Mouse (Mus musculus) hindbrain, embryonic 13.5 days (tissue): ENCODE measurements around the gene Ctla4. TPM values are rescaled to one million over a fixed set of nuclear protein-coding genes. Genes with fewer than 3 reads are reported as not detected.

Source experiments
- ATAC-seq: fragments of 200-750 bp; cut with Nextera tagmentation; 2 replicates; pipeline ENCODE4 v1.8.0; 2017; ENCODE audit warnings: moderate TSS enrichment; ENCODE audit not compliant: low FRiP score
- H3K27ac ChIP-seq: fragments of 300-500 bp; sonication (generic); 2 replicates; pipeline ENCODE4 v1.5.1; 2015; ENCODE audit warnings: inconsistent platforms, mild to moderate bottlenecking, moderate library complexity
- H3K27me3 ChIP-seq: fragments of 300-500 bp; sonication (generic); 2 replicates; pipeline ENCODE4 v1.6.1; 2015; ENCODE audit warnings: mild to moderate bottlenecking, inconsistent platforms
- H3K36me3 ChIP-seq: fragments of 300-500 bp; sonication (generic); 2 replicates; pipeline ENCODE4 v1.6.1; 2015; ENCODE audit warnings: mild to moderate bottlenecking, inconsistent platforms
- H3K4me1 ChIP-seq: fragments of 300-500 bp; sonication (generic); replicated peaks from 2 replicates; pipeline ENCODE4 v1.6.1; 2015; ENCODE audit warnings: inconsistent platforms
- H3K4me2 ChIP-seq: fragments of 300-500 bp; sonication (generic); 2 replicates; pipeline ENCODE4 v1.6.1; 2015; ENCODE audit warnings: inconsistent platforms, mild to moderate bottlenecking, moderate library complexity
- H3K4me3 ChIP-seq: fragments of 300-500 bp; sonication (generic); 2 replicates; pipeline ENCODE4 v1.5.1; 2015; ENCODE audit warnings: mild to moderate bottlenecking, inconsistent platforms
- H3K9ac ChIP-seq: fragments of 300-500 bp; sonication (generic); 2 replicates; pipeline ENCODE4 v1.6.1; 2015; ENCODE audit warnings: mild to moderate bottlenecking, inconsistent platforms
- H3K9me3 ChIP-seq: fragments of 300-500 bp; sonication (generic); 2 replicates; pipeline ENCODE4 v1.6.1; 2016; ENCODE audit warnings: inconsistent platforms
- WGBS: fragments of 180-500 bp; shearing (Covaris S2); methylation state at CpG from one replicate; pipeline ENCODE4 v1.1.7; 2015; 5-methylcytosine and 5-hydroxymethylcytosine counted together
- polyA plus RNA-seq: library from polyadenylated mRNA; unstranded; fragments of >200 nt; fragmentation: Nextera tagmentation; extraction: Ambion mirVana; gene quantifications from 2 replicates; pipeline ENCODE4 v1.2.1, GENCODE M21; 2015

Gene Ctla4
- polyA plus RNA-seq, 1 experiment from 2014 or later: not detected

DNA sequence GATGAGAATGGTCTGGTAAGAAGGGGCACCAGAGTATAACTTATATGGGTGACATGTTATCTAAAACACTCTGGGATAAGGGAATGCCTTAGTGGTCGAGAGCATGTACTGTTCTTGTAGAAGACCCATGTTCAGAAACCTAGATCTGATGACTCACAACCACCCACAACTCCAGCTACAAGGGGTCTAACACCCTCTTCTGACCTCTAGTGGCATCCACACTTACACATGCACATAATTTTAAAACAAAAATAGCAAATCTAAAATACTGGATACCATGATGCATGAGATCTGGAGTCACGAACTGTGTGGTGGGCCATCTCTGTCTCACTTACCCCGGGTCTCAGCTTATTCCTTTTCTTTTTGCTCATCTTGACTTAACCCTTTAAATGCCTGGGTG is 53.2 kb downstream of the Ctla4 start:
- ATAC-seq: no peak
- no peak overlapping the region for H3K9ac ChIP-seq
- 88% methylated on average over 3 of the region's 3 CpGs for WGBS

DNA sequence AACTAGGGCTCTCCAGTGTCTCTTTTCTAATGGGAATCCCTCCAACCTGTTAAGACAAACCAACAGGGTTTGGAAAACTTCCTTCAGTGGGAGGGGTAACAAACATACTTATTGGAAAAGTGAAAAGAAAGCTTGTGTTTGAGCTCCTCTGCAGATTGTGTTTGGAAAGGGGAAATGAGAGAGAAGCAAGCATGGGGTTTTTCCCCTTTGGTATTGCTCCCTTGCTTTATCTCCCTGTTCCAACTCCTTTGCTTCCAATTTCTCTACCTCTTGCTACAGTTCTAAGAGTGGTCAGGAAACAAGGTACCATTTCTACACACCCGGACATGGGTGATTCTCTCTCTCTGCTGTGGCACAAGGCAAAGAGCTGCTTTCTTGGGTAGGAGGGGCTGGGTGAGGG is 53.8 kb downstream of the Ctla4 start:
- H3K27me3 ChIP-seq: no peaks in the 10 kb centered on the region
- no peaks in the 10 kb centered on the region; the same call in none of the 2 replicates for H3K4me1 ChIP-seq
- WGBS: 79% methylated on average over 1 of the region's 1 CpGs
- H3K4me3 ChIP-seq: no peak overlapping the region
- no peaks in the 10 kb centered on the region for H3K36me3 ChIP-seq
- no peak overlapping the region for H3K4me2 ChIP-seq
- ATAC-seq: no peak
- no peak overlapping the region for H3K9ac ChIP-seq
- no peak overlapping the region for H3K27ac ChIP-seq
- H3K9me3 ChIP-seq: no peaks in the 10 kb centered on the region

More for the DNA sequence above, 53.2 kb downstream of the Ctla4 start:
- H3K36me3 ChIP-seq: no peaks in the 10 kb centered on the region
- no peak overlapping the region for H3K4me2 ChIP-seq
- H3K4me1 ChIP-seq: no peaks in the 10 kb centered on the region; the same call in none of the 2 replicates
- H3K4me3 ChIP-seq: no peak overlapping the region
- H3K27me3 ChIP-seq: no peaks in the 10 kb centered on the region
- no peaks in the 10 kb centered on the region for H3K9me3 ChIP-seq
- H3K27ac ChIP-seq: no peak overlapping the region

DNA sequence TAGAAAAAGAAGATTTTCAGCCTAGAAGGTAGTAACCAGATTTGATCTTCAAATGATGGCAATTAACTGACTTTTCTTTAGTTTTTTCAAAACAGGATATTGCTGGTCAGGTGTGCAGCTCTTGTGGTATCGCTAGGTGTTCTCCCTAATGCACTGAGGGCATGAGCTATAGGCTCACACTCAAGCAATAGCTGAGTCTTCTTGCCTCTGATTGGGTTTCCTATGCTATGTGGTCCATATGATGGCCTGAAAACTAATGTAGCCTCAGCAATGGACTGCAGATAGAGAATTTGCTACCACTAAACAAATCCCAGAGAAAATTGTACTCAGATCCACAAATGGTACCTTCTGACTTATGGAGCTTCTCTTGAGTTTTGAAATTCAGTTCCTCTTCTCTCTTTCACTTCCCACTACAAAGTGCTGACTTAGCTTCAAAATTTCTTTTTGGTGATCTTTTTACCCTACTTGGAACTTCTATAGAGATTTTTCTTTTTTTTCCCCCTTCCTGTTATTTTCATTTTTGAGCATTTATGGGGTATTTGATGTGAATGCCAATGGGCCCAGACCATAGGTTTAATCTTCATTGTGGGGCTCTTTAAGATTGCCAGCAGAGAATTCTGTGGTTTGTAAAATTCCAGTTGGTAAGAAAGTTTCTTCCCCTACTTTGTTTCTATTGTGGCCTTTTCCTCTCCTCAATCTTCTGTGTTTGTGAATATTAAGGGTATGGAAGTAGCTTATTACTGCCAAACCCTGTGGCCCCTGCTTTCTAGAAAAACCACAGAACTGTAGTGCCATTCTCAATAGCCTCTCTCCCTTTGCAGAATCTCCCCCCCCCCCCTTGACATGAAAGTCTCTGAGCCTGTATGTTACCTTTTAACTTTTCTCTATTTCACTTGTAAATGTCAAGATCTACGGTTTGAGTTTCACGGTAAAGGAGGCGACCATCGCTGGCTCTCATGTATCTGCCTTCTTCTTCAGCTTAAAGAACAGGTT is 54.6 kb downstream of the Ctla4 start:
- WGBS: 96% methylated on average over 5 of the region's 5 CpGs
- no peak overlapping the region for H3K4me2 ChIP-seq
- H3K9ac ChIP-seq: no peak overlapping the region
- H3K4me3 ChIP-seq: no peak overlapping the region
- no peak overlapping the region for H3K27ac ChIP-seq
- H3K4me1 ChIP-seq: no peaks in the 10 kb centered on the region; the same call in 1 of the 2 replicates
- H3K9me3 ChIP-seq: no peaks in the 10 kb centered on the region
- H3K36me3 ChIP-seq: no peaks in the 10 kb centered on the region
- no peak for ATAC-seq
- H3K27me3 ChIP-seq: no peaks in the 10 kb centered on the region

DNA sequence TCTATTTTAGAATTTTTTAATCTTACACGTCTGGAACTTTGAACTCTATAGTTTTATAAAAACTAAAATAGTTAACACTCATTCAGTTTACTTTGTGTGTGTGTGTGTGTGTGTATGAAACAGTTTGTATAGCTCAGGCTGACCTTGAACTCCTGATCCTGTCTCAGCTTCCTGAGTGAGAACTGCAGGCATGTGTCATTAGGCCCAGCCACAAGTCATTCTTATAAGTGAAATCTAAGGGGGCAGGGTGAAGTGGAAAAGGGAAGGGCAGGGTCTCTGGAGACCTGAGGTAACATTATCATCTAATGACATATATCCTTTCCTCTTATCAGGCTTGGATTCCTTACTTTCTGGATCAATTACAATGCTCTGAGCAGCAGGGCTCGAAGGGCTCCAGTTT is 56.1 kb downstream of the Ctla4 start:
- Histone ChIP-seq H3K27ac (no peak overlapping the region), H3K4me2 (no peak overlapping the region), H3K9me3 (no peaks in the 10 kb centered on the region), H3K9ac (no peak overlapping the region), H3K27me3 (no peaks in the 10 kb centered on the region), H3K36me3 (no peaks in the 10 kb centered on the region), H3K4me3 (no peak overlapping the region), H3K4me1 (no peaks in the 10 kb centered on the region)
- ATAC-seq: no peak
- WGBS: 77% methylated on average over 2 of the region's 2 CpGs

DNA sequence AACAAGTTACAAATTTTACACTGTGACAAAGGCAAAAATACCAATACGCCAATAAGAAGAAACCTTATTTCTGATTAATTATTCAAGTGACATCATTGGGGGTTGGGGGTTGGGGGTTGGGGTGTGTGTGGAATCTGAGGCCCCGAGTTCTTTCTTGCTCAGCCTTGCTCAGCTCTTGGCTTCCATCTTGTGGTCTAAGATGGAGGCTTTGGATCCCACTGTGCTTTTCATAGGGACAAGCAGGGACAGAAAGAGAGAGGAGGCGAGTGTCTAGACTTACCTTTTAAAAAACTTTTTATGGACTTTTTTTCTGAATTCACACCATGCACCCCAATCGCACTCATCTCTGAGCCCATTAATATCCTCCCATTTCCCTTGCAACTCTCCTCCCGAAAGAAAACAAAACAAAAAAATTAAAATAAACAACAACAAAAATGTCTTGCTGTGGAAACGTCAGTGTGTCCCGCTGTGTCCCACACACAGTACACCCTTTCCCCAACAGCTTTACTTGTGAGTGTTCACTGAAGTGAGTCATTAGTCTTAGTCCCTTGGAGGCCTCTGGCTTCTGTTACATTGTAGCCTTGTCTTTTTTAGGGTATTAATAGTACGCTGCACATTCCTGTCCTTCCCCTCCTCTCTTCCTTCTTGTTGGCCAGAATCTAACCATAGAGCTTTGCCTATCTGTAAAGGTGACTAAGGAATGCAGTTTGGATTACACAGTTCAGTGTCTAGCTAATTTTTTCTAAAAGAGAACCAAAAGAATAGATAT is 59.0 kb downstream of the Ctla4 start:
- Histone ChIP-seq H3K4me2 (no peak overlapping the region), H3K27me3 (no peaks in the 10 kb centered on the region), H3K9ac (no peak overlapping the region), H3K36me3 (no peaks in the 10 kb centered on the region), H3K4me1 (no peaks in the 10 kb centered on the region), H3K4me3 (no peak overlapping the region), H3K9me3 (no peaks in the 10 kb centered on the region), H3K27ac (no peak overlapping the region)
- WGBS: 77% methylated on average over 8 of the region's 8 CpGs
- ATAC-seq: no peak

DNA sequence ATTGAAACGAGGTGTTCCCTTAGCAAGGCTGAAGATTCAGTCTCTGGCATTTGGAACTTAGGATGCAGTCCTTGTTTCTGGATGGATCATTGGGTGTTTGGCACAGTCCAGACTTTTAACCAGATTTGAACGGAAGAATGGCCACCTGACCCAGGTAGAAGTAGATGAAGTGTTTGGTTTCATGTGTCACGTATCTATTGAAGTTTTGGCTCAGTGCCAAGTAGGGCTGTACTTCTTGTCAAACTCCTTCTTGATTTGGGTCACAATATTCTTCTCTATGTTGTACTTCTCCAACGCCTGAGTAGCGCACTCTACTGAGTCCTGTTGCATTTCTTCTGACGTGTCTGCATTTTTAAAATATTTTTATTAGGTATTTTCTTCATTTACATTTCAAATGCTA is 61.3 kb downstream of the Ctla4 start:
- Histone ChIP-seq H3K4me1 (no peaks in the 10 kb centered on the region), H3K27ac (no peak overlapping the region), H3K36me3 (no peaks in the 10 kb centered on the region), H3K4me3 (no peak overlapping the region), H3K9ac (no peak overlapping the region), H3K27me3 (no peaks in the 10 kb centered on the region), H3K9me3 (no peaks in the 10 kb centered on the region), H3K4me2 (no peak overlapping the region)
- no peak for ATAC-seq
- 91% methylated on average over 6 of the region's 6 CpGs for WGBS

DNA sequence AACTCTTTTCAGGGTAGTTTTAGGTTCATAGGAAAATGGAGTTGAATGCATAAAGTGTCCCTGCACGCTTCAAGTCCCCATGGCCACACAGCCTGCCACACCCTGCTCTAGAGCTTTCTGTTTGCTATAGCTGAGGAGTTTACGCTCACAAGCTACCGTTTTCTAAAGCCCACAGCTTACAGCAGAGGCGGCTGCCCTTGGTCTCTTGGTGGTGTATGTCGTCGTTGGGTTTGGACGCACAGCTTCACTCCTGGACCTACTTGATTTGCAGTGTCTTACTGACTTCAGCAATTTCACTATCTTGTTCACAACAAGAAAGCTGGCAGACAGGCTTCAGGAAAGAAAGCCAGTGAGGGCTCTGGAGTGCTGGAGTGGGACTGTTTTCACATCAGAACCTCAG is 66.2 kb downstream of the Ctla4 start:
- Histone ChIP-seq H3K4me1 (no peaks in the 10 kb centered on the region), H3K36me3 (no peaks in the 10 kb centered on the region), H3K9me3 (no peaks in the 10 kb centered on the region), H3K27me3 (no peaks in the 10 kb centered on the region), H3K4me3 (no peak overlapping the region), H3K27ac (no peak overlapping the region), H3K4me2 (no peak overlapping the region), H3K9ac (no peak overlapping the region)
- ATAC-seq: no peak
- WGBS: 78% methylated on average over 7 of the region's 7 CpGs

DNA sequence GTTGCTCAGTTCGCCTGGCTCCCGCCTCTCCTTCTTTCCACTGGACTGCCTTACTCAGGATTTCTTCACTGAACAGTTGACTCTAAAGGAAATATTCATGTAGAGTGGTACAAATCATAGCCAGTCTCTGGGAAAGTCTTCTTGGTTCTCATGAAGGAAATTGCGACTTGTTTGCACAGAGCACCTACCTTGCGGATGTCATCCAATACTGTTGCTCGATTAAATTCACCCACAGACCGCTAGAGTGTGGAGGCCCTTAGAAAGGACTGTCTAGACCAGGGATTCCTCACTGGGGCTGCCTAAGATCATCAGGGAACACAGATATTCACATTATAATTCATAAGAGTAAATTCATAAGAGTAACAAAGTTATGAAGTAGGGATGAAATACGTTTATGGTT is 66.9 kb downstream of the Ctla4 start:
- 94% methylated on average over 7 of the region's 7 CpGs for whole genome bisulfite sequencing
- Histone ChIP-seq H3K4me1 (no peaks in the 10 kb centered on the region), H3K27me3 (no peaks in the 10 kb centered on the region), H3K36me3 (no peaks in the 10 kb centered on the region), H3K4me2 (no peak overlapping the region), H3K4me3 (no peak overlapping the region), H3K9me3 (no peaks in the 10 kb centered on the region), H3K27ac (no peak overlapping the region), H3K9ac (no peak overlapping the region)
- no peak for ATAC-seq

DNA sequence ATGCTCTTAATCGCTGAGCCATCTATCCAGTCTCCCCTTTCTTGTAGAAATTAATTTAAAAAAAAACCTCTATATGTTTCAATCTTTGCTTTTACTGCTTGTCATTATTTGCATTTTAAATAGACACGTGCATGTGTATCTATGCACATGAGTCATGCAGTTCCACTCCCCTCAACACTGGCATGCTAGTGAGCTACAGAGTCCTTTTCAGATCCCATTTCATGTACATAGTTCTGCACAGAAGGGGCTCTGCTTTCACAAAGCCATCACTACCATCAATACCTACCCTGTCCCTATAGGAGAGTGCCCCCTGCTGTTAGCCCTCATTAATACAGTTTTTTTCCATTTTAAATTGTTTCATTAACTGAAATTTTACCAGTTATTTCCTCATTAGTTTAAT is 68.0 kb downstream of the Ctla4 start:
- Histone ChIP-seq H3K9me3 (no peaks in the 10 kb centered on the region), H3K36me3 (no peaks in the 10 kb centered on the region), H3K4me3 (no peak overlapping the region), H3K4me1 (no peaks in the 10 kb centered on the region), H3K27me3 (no peaks in the 10 kb centered on the region), H3K9ac (no peak overlapping the region), H3K27ac (no peak overlapping the region), H3K4me2 (no peak overlapping the region)
- 49% methylated on average over 2 of the region's 2 CpGs for WGBS
- no peak for ATAC-seq

DNA sequence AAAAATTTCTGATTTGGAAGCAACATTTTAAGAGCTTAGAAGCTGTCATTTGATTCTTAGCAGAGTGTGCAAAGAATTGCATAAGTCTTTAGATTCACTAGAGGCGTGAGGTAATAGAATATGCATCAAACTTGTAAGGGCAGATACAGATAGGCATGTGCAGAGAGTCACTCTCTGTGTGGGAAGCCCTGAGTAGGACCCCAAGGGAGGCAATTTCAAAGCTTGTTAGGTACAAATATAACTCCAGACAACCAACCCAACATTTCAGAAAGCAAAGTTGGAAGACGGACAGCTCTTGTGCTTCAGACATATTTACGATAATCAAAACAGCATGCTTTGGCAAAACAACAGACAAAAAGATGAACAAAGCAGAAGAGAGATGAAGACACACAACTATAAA is 68.4 kb downstream of the Ctla4 start:
- H3K4me2 ChIP-seq: no peak overlapping the region
- no peaks in the 10 kb centered on the region for H3K4me1 ChIP-seq
- no peak for ATAC-seq
- H3K9me3 ChIP-seq: no peaks in the 10 kb centered on the region
- no peaks in the 10 kb centered on the region for H3K36me3 ChIP-seq
- H3K27ac ChIP-seq: no peak overlapping the region
- no peaks in the 10 kb centered on the region for H3K27me3 ChIP-seq
- no peak overlapping the region for H3K9ac ChIP-seq
- 93% methylated on average over 3 of the region's 3 CpGs for WGBS
- no peak overlapping the region for H3K4me3 ChIP-seq

DNA sequence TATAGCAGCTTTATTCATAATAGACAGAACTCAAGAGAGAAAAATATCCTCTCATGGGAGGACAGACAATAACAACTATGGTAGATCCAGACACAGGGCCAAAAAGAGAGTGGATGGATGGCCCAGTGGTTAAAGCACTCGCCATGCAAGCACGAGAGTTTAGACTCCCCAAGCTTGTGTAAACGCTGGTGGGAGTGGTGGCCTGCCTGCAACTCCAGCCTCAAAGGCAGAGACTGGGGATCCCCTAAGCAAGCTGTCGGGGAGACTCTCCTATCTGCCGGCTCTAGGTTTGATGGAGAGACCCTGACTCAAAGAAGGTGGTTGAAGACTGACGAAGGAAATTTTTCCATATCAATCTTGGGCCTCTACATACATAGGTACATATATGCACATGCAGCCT is 69.4 kb downstream of the Ctla4 start:
- no peak for ATAC-seq
- no peak overlapping the region for H3K4me3 ChIP-seq
- no peaks in the 10 kb centered on the region for H3K27me3 ChIP-seq
- no peaks in the 10 kb centered on the region for H3K9me3 ChIP-seq
- no peaks in the 10 kb centered on the region for H3K4me1 ChIP-seq
- 86% methylated on average over 6 of the region's 6 CpGs for WGBS
- no peak overlapping the region for H3K27ac ChIP-seq
- no peaks in the 10 kb centered on the region for H3K36me3 ChIP-seq
- no peak overlapping the region for H3K4me2 ChIP-seq
- no peak overlapping the region for H3K9ac ChIP-seq

DNA sequence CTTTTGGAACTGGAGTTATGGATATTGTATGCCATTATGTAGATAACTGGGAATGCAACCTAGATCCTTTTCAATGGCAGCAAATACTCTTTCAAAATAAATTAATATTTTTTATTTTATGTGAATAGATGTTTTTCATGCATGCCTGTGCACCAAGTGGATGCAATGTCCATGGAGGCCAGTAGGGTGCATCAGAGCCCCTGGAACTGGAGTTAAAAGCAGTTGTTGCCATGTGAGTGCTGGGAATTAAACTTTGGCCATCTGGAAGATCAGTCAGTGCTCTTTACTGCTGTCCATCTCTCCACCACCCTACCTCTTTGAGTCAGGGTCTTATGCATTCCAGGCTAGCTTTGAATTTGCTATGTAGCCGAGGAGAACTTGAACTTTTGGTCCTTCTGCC is 71.5 kb downstream of the Ctla4 start:
- H3K36me3 ChIP-seq: no peaks in the 10 kb centered on the region
- H3K4me2 ChIP-seq: no peak overlapping the region
- no peak overlapping the region for H3K27ac ChIP-seq
- no peak overlapping the region for H3K9ac ChIP-seq
- H3K4me1 ChIP-seq: no peaks in the 10 kb centered on the region
- H3K4me3 ChIP-seq: no peak overlapping the region
- WGBS: 81% methylated on average over 1 of the region's 1 CpGs
- no peak for ATAC-seq
- H3K9me3 ChIP-seq: no peaks in the 10 kb centered on the region
- no peaks in the 10 kb centered on the region for H3K27me3 ChIP-seq
